Mouse (Mus musculus): ENCODE measurements at regions not wholly inside any gene's neighbourhood (a gene's known extent, or its start where the extent isn't known, plus 50 kb on each side); places are given as distances from the start of the nearest gene placed in this dataset.
A peak's percentile ranks its signal among the peaks of the same experiment; 100 is the strongest.

DNA sequence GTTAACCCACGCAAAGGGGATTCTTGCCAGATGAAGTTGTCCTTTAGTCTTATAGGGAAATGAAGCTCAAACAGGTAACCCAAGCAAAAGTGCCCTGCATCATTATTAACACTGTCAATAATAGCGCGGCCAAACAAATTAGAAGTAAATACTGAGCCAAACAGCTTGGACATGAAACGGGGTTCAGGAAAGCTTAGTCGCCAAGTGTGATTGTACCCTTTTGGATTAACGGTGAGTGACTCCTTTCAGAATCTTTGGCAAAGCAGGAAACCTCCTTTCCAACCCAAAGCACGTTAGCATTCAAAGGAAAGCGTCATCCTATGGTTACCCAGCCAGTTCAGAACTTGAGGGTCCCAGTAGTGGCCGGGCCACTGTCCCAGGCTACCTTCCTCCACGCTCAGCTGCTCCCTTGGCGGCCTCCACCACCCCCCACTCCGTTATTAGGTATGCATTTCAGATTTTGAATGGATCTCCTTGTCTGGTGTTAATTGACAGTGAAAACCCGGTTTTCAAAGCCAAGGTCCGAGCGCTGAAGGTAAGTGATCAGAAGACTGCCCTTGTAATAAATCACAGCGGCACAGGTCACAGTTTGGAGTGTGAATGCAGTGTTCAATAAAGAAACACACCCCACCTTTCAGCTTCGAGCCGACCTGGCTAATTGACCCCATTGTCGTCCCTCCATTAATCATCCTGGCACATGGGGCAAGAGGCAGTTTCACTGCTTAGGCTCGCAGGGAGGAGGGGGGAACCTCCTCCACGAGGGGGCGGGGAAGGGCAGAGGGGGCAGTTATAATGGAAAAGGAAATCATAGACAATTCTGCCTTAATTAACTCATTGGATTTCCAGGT is 1560.1 kb upstream of the Gulo start:
- WGBS = 38% methylated on average over 22 of the region's 22 CpGs
- TF ChIP-seq POLR2A (IDR thresholded peaks at IDR 0.05; ENCODE audit: borderline replicate concordance, extremely low read depth, low read depth, low read length) (no peak), CTCF (IDR thresholded peaks at IDR 0.05; ENCODE audit: insufficient read depth, low read length) (no peak)
- no peak for DNase-seq
- no peaks in the 10 kb centered on the region for H3K4me1 ChIP-seq (ENCODE audit: control insufficient read depth, insufficient read depth, low read length)
- no peak overlapping the region for H3K4me3 ChIP-seq (replicated peaks; ENCODE audit: extremely low read depth, low read depth, low read length)

DNA sequence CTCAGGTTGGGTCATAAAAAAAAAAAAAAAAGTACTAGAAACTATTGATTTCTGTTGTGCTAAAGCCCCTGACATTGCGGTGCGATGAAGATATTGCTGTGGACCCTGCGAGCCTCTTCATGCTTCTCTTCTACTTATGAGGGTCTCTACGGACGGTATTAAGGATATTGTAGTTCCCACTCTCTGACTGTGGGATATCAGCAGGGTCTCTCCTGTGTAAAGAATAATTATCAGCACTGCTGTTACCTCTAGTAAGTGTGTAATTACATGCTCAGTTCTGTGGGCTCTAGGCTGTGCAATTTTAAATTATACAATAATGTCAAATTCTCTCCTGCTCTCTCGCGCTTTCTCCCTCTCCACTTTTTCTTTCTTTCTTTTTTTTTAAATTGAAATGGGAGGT is 1545.9 kb upstream of the Gulo start:
- WGBS = 94% methylated on average over 7 of the region's 7 CpGs
- DNase-seq = no peak
- H3K4me3 ChIP-seq (replicated peaks; ENCODE audit: extremely low read depth, low read depth, low read length) = no peak overlapping the region

GRCm38 (mm10) chr14:67550462-67551185 is 1541.6 kb upstream of the Gulo start:
- Histone ChIP-seq H3K4me1 (ENCODE audit: control insufficient read depth, insufficient read depth, low read length) (no peaks in the 10 kb centered on the region), H3K4me3 (replicated peaks; ENCODE audit: extremely low read depth, low read depth, low read length) (no peak overlapping the region)
- no peak for TF ChIP-seq POLR2A (IDR thresholded peaks at IDR 0.05; ENCODE audit: borderline replicate concordance, extremely low read depth, low read depth, low read length)
- TF ChIP-seq CTCF (IDR thresholded peaks at IDR 0.05; ENCODE audit: insufficient read depth, low read length) = no peak

More for the DNA sequence above, 1545.9 kb upstream of the Gulo start:
- H3K4me1 ChIP-seq (ENCODE audit: control insufficient read depth, insufficient read depth, low read length) = no peaks in the 10 kb centered on the region
- no peak for TF ChIP-seq POLR2A (IDR thresholded peaks at IDR 0.05; ENCODE audit: borderline replicate concordance, extremely low read depth, low read depth, low read length)
- TF ChIP-seq CTCF (IDR thresholded peaks at IDR 0.05; ENCODE audit: insufficient read depth, low read length) = no peak

GRCm38 (mm10) chr14:67548750-67549149 is 1539.7 kb upstream of the Gulo start:
- peak; percentile 25 for TF ChIP-seq CTCF (IDR thresholded peaks at IDR 0.05; ENCODE audit: insufficient read depth, low read length)
- no peak for TF ChIP-seq POLR2A (IDR thresholded peaks at IDR 0.05; ENCODE audit: borderline replicate concordance, extremely low read depth, low read depth, low read length)
- Histone ChIP-seq H3K4me3 (replicated peaks; ENCODE audit: extremely low read depth, low read depth, low read length) (no peak overlapping the region), H3K4me1 (ENCODE audit: control insufficient read depth, insufficient read depth, low read length) (no peaks in the 10 kb centered on the region)
- 84% methylated on average over 6 of the region's 6 CpGs for WGBS
- DNase-seq = no peak

More at GRCm38 (mm10) chr14:67550462-67551185, 1541.6 kb upstream of the Gulo start:
- WGBS = 68% methylated on average over 6 of the region's 6 CpGs
- DNase-seq = no peak

GRCm38 (mm10) chr14:67545036-67545435 is 1536.0 kb upstream of the Gulo start:
- TF ChIP-seq POLR2A (IDR thresholded peaks at IDR 0.05; ENCODE audit: borderline replicate concordance, extremely low read depth, low read depth, low read length) (no peak), CTCF (IDR thresholded peaks at IDR 0.05; ENCODE audit: insufficient read depth, low read length) (no peak)
- Histone ChIP-seq H3K4me3 (replicated peaks; ENCODE audit: extremely low read depth, low read depth, low read length) (no peak overlapping the region), H3K4me1 (ENCODE audit: control insufficient read depth, insufficient read depth, low read length) (no peaks in the 10 kb centered on the region)
- no peak for DNase-seq
- 52% methylated on average over 5 of the region's 5 CpGs for WGBS

- no peak for DNase-seq
- Histone ChIP-seq H3K4me1 (ENCODE audit: control insufficient read depth, insufficient read depth, low read length) (no peaks in the 10 kb centered on the region; the same call in 1 of the 2 replicates), H3K4me3 (replicated peaks; ENCODE audit: extremely low read depth, low read depth, low read length) (no peak overlapping the region)
- WGBS = 44% methylated on average over 4 of the region's 4 CpGs
- no peak for TF ChIP-seq POLR2A (IDR thresholded peaks at IDR 0.05; ENCODE audit: borderline replicate concordance, extremely low read depth, low read depth, low read length)
- TF ChIP-seq CTCF (IDR thresholded peaks at IDR 0.05; ENCODE audit: insufficient read depth, low read length) = no peak
Measured at GRCm38 (mm10) chr14:67541271-67541711, 1532.3 kb upstream of the Gulo start.

DNA sequence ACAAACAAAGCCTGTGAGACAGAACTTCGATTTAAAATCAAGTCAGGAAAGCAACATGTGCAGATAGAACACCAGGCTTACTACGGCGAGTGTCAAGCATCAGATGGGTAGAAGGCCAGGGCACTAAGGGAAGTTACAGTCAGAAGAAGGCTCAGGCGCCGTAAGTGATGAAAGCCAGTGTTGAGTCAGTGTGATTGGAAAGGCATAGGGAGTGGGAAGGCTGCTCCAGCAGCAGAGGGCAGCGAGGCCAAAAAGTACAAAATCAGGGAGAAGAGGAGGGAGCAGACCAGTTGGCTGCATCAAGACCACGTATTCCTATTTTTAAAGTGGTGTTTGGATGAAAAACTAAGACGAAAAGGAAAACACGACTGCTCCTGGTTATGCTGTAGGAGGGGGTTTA is 1529.7 kb upstream of the Gulo start:
- 67% methylated on average over 9 of the region's 9 CpGs for WGBS
- Histone ChIP-seq H3K4me1 (ENCODE audit: control insufficient read depth, insufficient read depth, low read length) (no peaks in the 10 kb centered on the region; the same call in 1 of the 2 replicates), H3K4me3 (replicated peaks; ENCODE audit: extremely low read depth, low read depth, low read length) (no peak overlapping the region)
- DNase-seq = no peak
- TF ChIP-seq POLR2A (IDR thresholded peaks at IDR 0.05; ENCODE audit: borderline replicate concordance, extremely low read depth, low read depth, low read length) (no peak), CTCF (IDR thresholded peaks at IDR 0.05; ENCODE audit: insufficient read depth, low read length) (no peak)

- Histone ChIP-seq H3K4me1 (ENCODE audit: control insufficient read depth, insufficient read depth, low read length) (no peaks in the 10 kb centered on the region; the same call in 1 of the 2 replicates), H3K4me3 (replicated peaks; ENCODE audit: extremely low read depth, low read depth, low read length) (no peak overlapping the region)
- WGBS = 39% methylated on average over 8 of the region's 8 CpGs
- TF ChIP-seq CTCF (IDR thresholded peaks at IDR 0.05; ENCODE audit: insufficient read depth, low read length) (no peak), POLR2A (IDR thresholded peaks at IDR 0.05; ENCODE audit: borderline replicate concordance, extremely low read depth, low read depth, low read length) (no peak)
- peak; percentile 8 for DNase-seq
Measured at GRCm38 (mm10) chr14:67536787-67537659, 1528.0 kb upstream of the Gulo start.

Data from lung, adult 2 months (tissue).